Mouse (Mus musculus) embryonic fibroblast, embryonic 13.5 days (primary cell): ENCODE measurements around the gene Styxl1. TPM values are rescaled to one million over a fixed set of nuclear protein-coding genes. Genes with fewer than 3 reads are reported as not detected.

Source experiments
- H3K27ac ChIP-seq: 2 replicates; pipeline ENCODE4 v1.5.1; 2012; ENCODE audit warnings: low read length, control low read depth, inconsistent platforms; ENCODE audit not compliant: insufficient read depth
- H3K4me1 ChIP-seq: 2 replicates; pipeline ENCODE4 v1.6.1; 2011; ENCODE audit warnings: low read length; ENCODE audit not compliant: control insufficient read depth, insufficient read depth
- H3K4me3 ChIP-seq: 2 replicates; pipeline ENCODE4 v1.5.1; 2011; ENCODE audit warnings: mild to moderate bottlenecking, control low read depth, low read length; ENCODE audit not compliant: insufficient read depth
- CTCF ChIP-seq: IDR thresholded peaks from 2 replicates; pipeline ENCODE4 v1.5.1; 2011; ENCODE audit warnings: mild to moderate bottlenecking, control low read depth, low read length, moderate library complexity, borderline replicate concordance; ENCODE audit not compliant: insufficient read depth
- POLR2A ChIP-seq: IDR thresholded peaks from 2 replicates; pipeline ENCODE4 v1.6.1; 2011; ENCODE audit warnings: low read depth, mild to moderate bottlenecking, control low read depth, low read length, moderate library complexity
- polyA plus RNA-seq: library from polyadenylated mRNA; stranded (reverse); fragments of >200 nt; gene quantifications from 2 replicates; pipeline ENCODE4 v1.2.4, GENCODE M21; 2011; ENCODE audit warnings: low read depth; ENCODE audit not compliant: missing spikeins, insufficient read length

Gene Styxl1
- polyA plus RNA-seq, 1 experiment: not detected

DNA sequence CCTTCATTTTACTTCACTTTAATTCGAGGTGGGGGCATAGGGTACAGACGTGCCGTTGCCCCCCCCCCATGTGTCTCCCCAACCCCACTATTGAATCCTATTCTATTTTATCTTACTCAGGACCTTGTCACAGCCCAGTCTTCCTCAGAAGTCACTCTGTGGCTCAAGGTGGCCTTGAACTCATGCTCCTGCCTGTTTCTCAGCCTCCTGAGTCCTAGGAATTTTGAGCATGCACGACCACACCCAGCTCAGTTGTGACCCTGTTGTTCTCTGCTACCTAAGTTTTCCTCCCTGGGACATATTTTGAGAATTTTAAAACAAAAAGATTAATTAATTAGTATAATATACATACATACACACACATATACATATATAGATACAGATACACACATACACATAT lies 25.5 kb upstream of the Styxl1 start:
- Histone ChIP-seq H3K27ac (no peak overlapping the region), H3K4me3 (no peak overlapping the region), H3K4me1 (no peaks in the 10 kb centered on the region)
- TF ChIP-seq CTCF (no peak), POLR2A (no peak)

DNA sequence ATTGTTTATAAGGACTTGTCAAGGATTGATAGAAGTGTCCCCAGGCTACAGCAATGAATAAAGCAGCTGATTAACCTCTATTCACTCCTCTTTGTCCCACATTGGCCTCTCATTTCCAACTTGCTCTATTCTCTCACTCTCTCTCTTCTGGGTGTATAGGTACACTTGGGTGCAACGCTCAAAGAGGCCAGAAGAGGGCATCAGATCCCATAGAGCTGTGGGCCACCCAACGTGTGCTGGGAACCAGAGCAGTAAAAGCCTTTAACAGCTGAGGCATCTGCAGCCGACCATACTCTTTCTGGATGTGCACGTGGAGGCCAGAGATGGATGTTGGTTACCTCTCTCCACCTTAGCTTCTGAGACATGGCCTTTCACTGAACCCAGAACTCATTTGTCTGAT lies 24.9 kb upstream of the Styxl1 start:
- Histone ChIP-seq H3K4me3 (no peak overlapping the region), H3K4me1 (no peaks in the 10 kb centered on the region), H3K27ac (no peak overlapping the region)
- TF ChIP-seq POLR2A: no peak
- no peak for TF ChIP-seq CTCF

DNA sequence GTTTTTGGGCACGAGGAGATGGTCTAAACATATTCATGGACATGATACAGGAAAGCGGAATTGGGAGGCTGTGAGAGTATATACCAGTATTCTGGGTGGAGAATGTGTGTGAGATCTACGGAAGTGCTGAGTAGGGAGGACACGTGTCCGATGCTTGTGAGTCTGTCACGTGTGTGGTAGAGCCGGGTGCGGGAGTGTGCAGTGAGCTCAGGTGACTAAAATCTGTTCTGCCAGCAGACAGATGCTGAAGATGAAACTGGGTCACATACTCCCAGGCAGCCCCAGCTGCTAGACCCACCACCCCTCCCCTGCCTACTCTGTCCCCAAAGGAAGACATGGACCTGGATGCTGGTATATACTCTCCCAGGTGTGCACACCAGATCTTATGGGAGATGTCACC lies 24.5 kb upstream of the Styxl1 start:
- H3K4me3 ChIP-seq: no peak overlapping the region
- no peak for TF ChIP-seq POLR2A
- no peak for TF ChIP-seq CTCF
- no peak overlapping the region for H3K27ac ChIP-seq
- H3K4me1 ChIP-seq: no peaks in the 10 kb centered on the region

DNA sequence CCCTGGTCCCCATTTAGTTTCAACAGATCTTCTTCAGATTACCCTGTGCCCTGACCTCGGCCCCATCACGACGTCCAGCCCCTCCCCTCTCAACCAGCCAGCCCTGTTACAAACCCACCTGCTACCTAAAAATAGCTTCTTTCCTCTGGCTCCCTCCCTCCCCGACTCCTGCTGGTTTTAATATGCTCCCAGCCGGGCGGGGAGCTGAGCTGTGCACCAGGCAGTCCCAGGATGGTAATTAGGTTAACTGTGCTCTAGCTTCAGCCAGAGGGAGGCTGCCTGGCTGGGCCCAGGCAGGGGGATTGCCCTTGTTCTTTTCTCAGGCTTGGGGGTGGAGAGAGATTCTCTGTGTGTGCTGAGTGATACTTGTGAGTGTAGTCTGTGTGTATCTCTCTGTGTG lies 22.7 kb upstream of the Styxl1 start:
- TF ChIP-seq CTCF: no peak
- TF ChIP-seq POLR2A: no peak
- H3K27ac ChIP-seq: no peak overlapping the region
- no peak overlapping the region for H3K4me3 ChIP-seq
- no peaks in the 10 kb centered on the region for H3K4me1 ChIP-seq

DNA sequence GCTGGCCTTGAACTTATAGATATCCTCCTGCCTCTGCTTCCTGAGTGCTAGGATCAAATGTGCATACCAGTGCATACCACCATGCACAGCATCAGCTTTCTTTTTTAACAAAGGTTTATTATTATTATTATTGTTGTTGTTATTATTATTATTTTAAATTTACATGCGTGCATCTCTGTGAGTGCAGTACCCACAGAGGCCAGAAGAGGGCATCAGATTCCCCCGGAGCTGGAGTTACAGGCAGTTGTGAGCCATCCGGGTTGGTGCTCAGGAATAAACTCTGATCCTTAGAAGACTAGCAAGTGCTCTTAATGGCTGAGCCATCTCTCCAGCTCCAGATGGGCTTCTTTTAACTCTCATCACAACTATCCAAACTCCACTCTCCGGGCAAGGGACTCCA lies 21.6 kb upstream of the Styxl1 start:
- Histone ChIP-seq H3K4me3 (no peak overlapping the region), H3K27ac (no peak overlapping the region), H3K4me1 (no peaks in the 10 kb centered on the region)
- TF ChIP-seq CTCF (no peak), POLR2A (no peak)

DNA sequence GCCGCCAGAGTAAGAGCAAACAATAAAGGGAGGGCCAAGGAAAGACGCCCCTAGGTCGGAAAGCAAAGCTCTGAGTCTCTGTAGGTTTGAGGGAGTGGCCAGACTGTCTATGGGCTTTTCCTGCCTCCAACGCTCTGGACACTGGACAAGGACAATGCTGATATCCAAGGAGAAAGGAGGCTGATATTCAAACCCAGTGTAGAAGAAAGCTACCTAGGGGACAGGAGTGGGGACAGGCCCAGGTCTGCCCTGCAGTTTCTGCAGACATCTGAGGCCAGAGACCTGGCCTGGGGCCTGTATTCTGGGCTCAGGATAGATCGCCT lies 16.6 kb upstream of the Styxl1 start:
- H3K27ac ChIP-seq: no peak overlapping the region
- H3K4me3 ChIP-seq: no peak overlapping the region
- no peaks in the 10 kb centered on the region for H3K4me1 ChIP-seq
- TF ChIP-seq POLR2A: no peak
- TF ChIP-seq CTCF: no peak

DNA sequence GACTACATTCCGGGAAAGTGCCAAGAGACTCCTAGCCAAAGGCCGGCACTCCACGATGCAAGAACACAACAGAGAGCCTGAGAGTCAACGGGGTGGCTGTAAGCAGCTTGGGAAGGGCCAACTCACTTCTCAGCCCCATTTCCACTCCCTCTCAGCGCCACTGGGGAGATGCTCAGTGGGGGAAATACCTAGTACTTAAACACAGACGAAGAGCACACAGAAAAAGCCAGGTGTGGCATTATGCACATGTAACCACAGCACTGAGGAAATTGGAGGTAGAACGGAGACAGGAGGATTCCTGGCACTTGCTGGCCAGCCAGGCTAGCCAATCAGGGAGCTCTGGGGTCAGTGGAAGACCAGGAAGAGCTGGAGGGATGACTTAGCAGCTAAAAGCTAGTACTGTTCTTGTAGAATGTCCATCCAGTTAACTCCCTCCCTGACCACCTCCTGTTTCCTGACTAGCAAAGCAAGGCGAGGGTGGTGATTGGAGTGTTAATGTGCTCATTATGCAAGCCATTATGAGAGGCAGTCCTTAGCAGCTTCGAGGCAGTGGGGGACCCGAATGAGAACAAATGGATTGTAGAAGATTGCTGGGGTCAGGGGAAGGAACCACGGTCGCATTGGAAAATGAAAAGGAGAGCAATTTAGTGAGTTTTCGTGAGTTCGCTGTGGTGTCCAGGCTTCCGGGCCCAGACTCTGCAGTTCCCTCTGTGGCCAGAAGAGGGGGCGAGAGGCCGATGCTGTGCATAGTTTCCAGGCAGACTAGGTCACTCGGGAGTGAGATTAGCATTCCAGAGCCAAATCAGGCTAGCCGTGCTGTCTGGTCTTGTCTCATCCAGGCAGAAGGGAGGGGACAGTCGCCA lies 16.0 kb upstream of the Styxl1 start:
- peak; percentile 90 for TF ChIP-seq CTCF
- TF ChIP-seq POLR2A: no peak
- no peaks in the 10 kb centered on the region for H3K4me1 ChIP-seq
- no peak overlapping the region for H3K4me3 ChIP-seq
- no peak overlapping the region for H3K27ac ChIP-seq

DNA sequence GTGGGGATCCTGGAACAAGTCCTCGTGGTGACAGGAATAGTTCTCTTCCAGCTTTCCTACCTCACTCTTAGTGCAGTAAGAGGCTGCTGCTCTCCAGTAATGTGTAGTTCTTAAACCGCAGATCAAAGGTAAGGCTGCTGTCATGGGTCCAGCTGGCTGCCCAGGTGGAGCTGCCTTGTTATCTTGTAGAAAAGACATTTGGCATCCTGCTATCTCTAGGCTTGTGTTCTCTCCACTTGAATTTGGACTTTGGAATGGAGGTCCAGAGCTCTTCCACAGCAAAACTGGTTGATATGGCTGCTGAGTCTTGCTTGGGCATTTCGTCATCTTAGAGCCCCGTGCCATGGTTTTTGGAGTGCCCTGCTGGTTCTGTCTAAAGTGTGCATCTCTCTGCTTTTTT lies 4.7 kb upstream of the Styxl1 start:
- no peak for TF ChIP-seq POLR2A
- TF ChIP-seq CTCF: no peak
- Histone ChIP-seq H3K4me3 (no peak overlapping the region), H3K27ac (no peak overlapping the region), H3K4me1 (0 out of 2 replicates have a peak, but pooled peaks cover 10% of the 10 kb centered on the region)

DNA sequence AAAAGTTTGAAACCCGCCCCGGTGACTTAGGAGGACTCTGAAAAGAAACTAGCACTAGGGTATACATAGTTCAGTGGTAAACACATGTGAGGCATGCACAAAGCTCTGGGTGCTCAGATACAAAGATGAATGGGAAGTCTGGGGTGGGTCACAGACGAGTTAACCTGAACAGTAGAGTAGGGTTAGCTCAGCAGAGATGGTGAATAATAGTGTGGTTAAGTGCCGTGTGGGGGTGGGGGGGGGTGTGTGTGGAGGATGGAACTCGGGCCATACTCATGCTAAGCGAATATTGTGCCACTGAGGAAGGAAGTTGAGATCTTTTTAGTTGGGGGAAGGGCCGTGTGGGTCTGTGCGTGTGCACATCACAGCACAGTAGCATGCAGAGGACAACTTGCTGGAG lies 2.1 kb upstream of the Styxl1 start:
- no peak for TF ChIP-seq CTCF
- no peak for TF ChIP-seq POLR2A
- H3K4me1 ChIP-seq: 0 out of 2 replicates have a peak, but pooled peaks cover 10% of the 10 kb centered on the region
- H3K27ac ChIP-seq: no peak overlapping the region
- peak overlapping the region; percentile 92 for H3K4me3 ChIP-seq
